Mouse (Mus musculus) cerebellum, adult 2 months (tissue): ENCODE results near the gene Hoxc5. TPM values are rescaled to one million over a fixed set of nuclear protein-coding genes. Genes with fewer than 3 reads are reported as not detected.

Source experiments
- DNase-seq, 2 experiments: peaks; one replicate each; pipeline ENCODE4 v3.0.0; 2021
- H3K27ac ChIP-seq: fragments of 200-500 bp; 2 replicates; pipeline ENCODE4 v1.5.1; 2012; ENCODE audit warnings: low read length, control low read depth, inconsistent platforms; ENCODE audit not compliant: insufficient read depth
- H3K27me3 ChIP-seq: fragments of 200-500 bp; 2 replicates; pipeline ENCODE4 v1.6.1; 2012; ENCODE audit warnings: inconsistent platforms, mild to moderate bottlenecking, low read length, moderate library complexity; ENCODE audit not compliant: control insufficient read depth, insufficient read depth
- H3K4me1 ChIP-seq: fragments of 200-500 bp; 2 replicates; pipeline ENCODE4 v1.6.1; 2011; ENCODE audit warnings: low read length; ENCODE audit not compliant: control insufficient read depth, insufficient read depth
- H3K4me3 ChIP-seq: fragments of 200-500 bp; replicated peaks from 2 replicates; pipeline ENCODE3; 2011; ENCODE audit warnings: mild to moderate bottlenecking, low read depth, low read length, control low read depth; ENCODE audit not compliant: insufficient read depth
- CTCF ChIP-seq: fragments of 200-500 bp; IDR thresholded peaks from 2 replicates; pipeline ENCODE4 v1.5.1; 2011; ENCODE audit warnings: low read depth, mild to moderate bottlenecking, control low read depth, low read length, moderate library complexity, borderline replicate concordance; ENCODE audit not compliant: insufficient read depth
- POLR2A ChIP-seq: fragments of 200-500 bp; IDR thresholded peaks from 2 replicates; pipeline ENCODE4 v1.6.1; 2011; ENCODE audit warnings: low read length, control low read depth, borderline replicate concordance; ENCODE audit not compliant: insufficient read depth
- WGBS: fragments of 180-500 bp; shearing (Covaris S2); methylation state at CpG from one replicate; pipeline ENCODE4 v1.1.7; 2018; 5-methylcytosine and 5-hydroxymethylcytosine counted together
- polyA plus RNA-seq: library from polyadenylated mRNA; depleted of rRNA; stranded (reverse); fragments of >200 nt; gene quantifications from 2 replicates; pipeline ENCODE4 v1.2.3, GENCODE M21; 2012

Gene Hoxc5
- polyA plus RNA-seq, 1 experiment = 2.2 TPM

GRCm38 (mm10) chr15:102961728-102962127 is 5.5 kb upstream of the Hoxc5 start:
- Histone ChIP-seq H3K27ac (no peak overlapping the region), H3K4me1 (no peaks in the 10 kb centered on the region), H3K27me3 (peaks cover 18% of the 10 kb centered on the region; the same call in 1 of the 2 replicates), H3K4me3 (no peak overlapping the region)
- no peak for DNase-seq
- 4% methylated on average over 6 of the region's 6 CpGs for WGBS
- TF ChIP-seq POLR2A (no peak), CTCF (no peak)

- TF ChIP-seq CTCF (no peak), POLR2A (no peak)
- no peak for DNase-seq
- Histone ChIP-seq H3K4me1 (no peaks in the 10 kb centered on the region), H3K4me3 (no peak overlapping the region), H3K27me3 (peaks cover 18% of the 10 kb centered on the region; the same call in 1 of the 2 replicates), H3K27ac (no peak overlapping the region)
- WGBS = 5% methylated on average over 13 of the region's 13 CpGs
Observed at GRCm38 (mm10) chr15:102962492-102962891, 4.8 kb upstream of the Hoxc5 start.

GRCm38 (mm10) chr15:102963259-102963658 is 4.0 kb upstream of the Hoxc5 start:
- Histone ChIP-seq H3K4me1 (no peaks in the 10 kb centered on the region), H3K27me3 (peaks cover 18% of the 10 kb centered on the region; the same call in 1 of the 2 replicates), H3K4me3 (no peak overlapping the region), H3K27ac (no peak overlapping the region)
- no peak for DNase-seq
- TF ChIP-seq POLR2A (no peak), CTCF (no peak)
- WGBS = 3% methylated on average over 8 of the region's 8 CpGs

GRCm38 (mm10) chr15:102963671-102964640 is 3.3 kb upstream of the Hoxc5 start:
- H3K27me3 ChIP-seq = peaks cover 20% of the 10 kb centered on the region; the same call in 1 of the 2 replicates
- TF ChIP-seq CTCF = no peak
- no peak for TF ChIP-seq POLR2A
- DNase-seq = no peak
- 4% methylated on average over 28 of the region's 28 CpGs for WGBS
- H3K4me1 ChIP-seq = no peaks in the 10 kb centered on the region
- H3K27ac ChIP-seq = no peak overlapping the region
- H3K4me3 ChIP-seq = no peak overlapping the region

- Histone ChIP-seq H3K4me3 (no peak overlapping the region), H3K4me1 (no peaks in the 10 kb centered on the region), H3K27me3 (peaks cover 20% of the 10 kb centered on the region; the same call in 1 of the 2 replicates), H3K27ac (no peak overlapping the region)
- 5% methylated on average over 26 of the region's 26 CpGs for WGBS
- no peak for TF ChIP-seq CTCF
- TF ChIP-seq POLR2A = no peak
- no peak for DNase-seq
Observed at GRCm38 (mm10) chr15:102965003-102965891, 2.0 kb upstream of the Hoxc5 start.

- Histone ChIP-seq H3K27ac (no peak overlapping the region), H3K4me3 (no peak overlapping the region), H3K4me1 (no peaks in the 10 kb centered on the region), H3K27me3 (peaks cover 23% of the 10 kb centered on the region; the same call in 1 of the 2 replicates)
- TF ChIP-seq POLR2A (no peak), CTCF (peak; percentile 19; the same call in 1 of the 2 replicates)
- WGBS = 5% methylated on average over 29 of the region's 30 CpGs
- no peak for DNase-seq
Observed at GRCm38 (mm10) chr15:102965892-102966775, 1.1 kb upstream of the Hoxc5 start.

GRCm38 (mm10) chr15:102966776-102967311 is 399 bp upstream of the Hoxc5 start, which contains the start of gene Hoxc10:
Gene Hoxc10, plus strand, starts transcription at chr15:102966796.
- Histone ChIP-seq H3K27me3 (peaks cover 23% of the 10 kb centered on the region; the same call in 1 of the 2 replicates), H3K4me3 (no peak within 1 kb of the TSS), H3K27ac (no peak within 1 kb of the TSS), H3K4me1 (no peaks in the 10 kb centered on the region)
- TF ChIP-seq POLR2A = no peak
- TF ChIP-seq CTCF = no peak
- WGBS = 4% methylated on average over 27 of the region's 27 CpGs
- DNase-seq = no peak
